Mouse (Mus musculus) lung, postnatal 0 days (tissue): Measurements from ENCODE around the gene Cdk15. TPM values are rescaled to one million over a fixed set of nuclear protein-coding genes. Genes with fewer than 3 reads are reported as not detected.
A peak's percentile ranks its signal among the peaks of the same experiment; 100 is the strongest.

Experiments used
- ATAC-seq: fragments of 200-750 bp; cut with Nextera tagmentation; 2 replicates; pipeline ENCODE4 v1.8.0; 2017; ENCODE audit warnings: moderate library complexity
- DNase-seq: peaks from one replicate; pipeline ENCODE4 v3.0.0-alpha.2; 2016; ENCODE audit warnings: low spot score
- H3K27ac ChIP-seq: fragments of 300-500 bp; sonication (generic); 2 replicates; pipeline ENCODE4 v1.5.1; 2014; ENCODE audit warnings: antibody characterized with exemption, mild to moderate bottlenecking, low read length, mixed read lengths
- H3K27me3 ChIP-seq: fragments of 300-500 bp; sonication (generic); replicated peaks from 2 replicates; pipeline ENCODE4 v1.6.1; 2014; ENCODE audit warnings: low read length, mixed read lengths; ENCODE audit not compliant: insufficient read depth
- H3K36me3 ChIP-seq: fragments of 300-500 bp; sonication (generic); 2 replicates; pipeline ENCODE4 v1.6.1; 2014; ENCODE audit warnings: low read length, mixed read lengths; ENCODE audit not compliant: insufficient read depth
- H3K4me1 ChIP-seq: fragments of 300-500 bp; sonication (generic); 2 replicates; pipeline ENCODE4 v1.6.1; 2014; ENCODE audit warnings: antibody characterized with exemption, low read depth, low read length, mixed read lengths; ENCODE audit not compliant: insufficient read depth
- H3K4me2 ChIP-seq: fragments of 300-500 bp; sonication (generic); replicated peaks from 2 replicates; pipeline ENCODE4 v1.6.1; 2014; ENCODE audit warnings: low read depth, mild to moderate bottlenecking, low read length, moderate library complexity, mixed read lengths
- H3K4me3 ChIP-seq: fragments of 300-500 bp; sonication (generic); 2 replicates; pipeline ENCODE4 v1.5.1; 2014; ENCODE audit warnings: low read depth, low read length
- H3K9ac ChIP-seq: fragments of 300-500 bp; sonication (generic); replicated peaks from 2 replicates; pipeline ENCODE4 v1.6.1; 2014; ENCODE audit warnings: low read depth, mild to moderate bottlenecking
- H3K9me3 ChIP-seq: fragments of 300-500 bp; sonication (generic); 2 replicates; pipeline ENCODE4 v1.6.1; 2016; ENCODE audit warnings: low read length, mixed read lengths
- CTCF ChIP-seq: IDR thresholded peaks from 2 replicates; pipeline ENCODE4 v1.5.1; 2016; ENCODE audit warnings: antibody characterized with exemption, mild to moderate bottlenecking
- EP300 ChIP-seq: IDR thresholded peaks from 2 replicates; pipeline ENCODE4 v1.6.1; 2016; ENCODE audit warnings: antibody characterized with exemption, mild to moderate bottlenecking, control low read depth
- WGBS: fragments of 180-500 bp; shearing (Covaris S2); extraction: QIAGEN DNeasy Blood & Tissue Kit; methylation state at CpG from one replicate; pipeline ENCODE4 v1.1.7; 2014; 5-methylcytosine and 5-hydroxymethylcytosine counted together
- polyA plus RNA-seq: library from polyadenylated mRNA; unstranded; fragments of >200 nt; fragmentation: Nextera tagmentation; extraction: Ambion mirVana; gene quantifications from 2 replicates; pipeline ENCODE4 v1.2.1, GENCODE M21; 2015

Cdk15 gene
- polyA plus RNA-seq, 1 experiment from 2014 or later = 0.13 TPM

DNA sequence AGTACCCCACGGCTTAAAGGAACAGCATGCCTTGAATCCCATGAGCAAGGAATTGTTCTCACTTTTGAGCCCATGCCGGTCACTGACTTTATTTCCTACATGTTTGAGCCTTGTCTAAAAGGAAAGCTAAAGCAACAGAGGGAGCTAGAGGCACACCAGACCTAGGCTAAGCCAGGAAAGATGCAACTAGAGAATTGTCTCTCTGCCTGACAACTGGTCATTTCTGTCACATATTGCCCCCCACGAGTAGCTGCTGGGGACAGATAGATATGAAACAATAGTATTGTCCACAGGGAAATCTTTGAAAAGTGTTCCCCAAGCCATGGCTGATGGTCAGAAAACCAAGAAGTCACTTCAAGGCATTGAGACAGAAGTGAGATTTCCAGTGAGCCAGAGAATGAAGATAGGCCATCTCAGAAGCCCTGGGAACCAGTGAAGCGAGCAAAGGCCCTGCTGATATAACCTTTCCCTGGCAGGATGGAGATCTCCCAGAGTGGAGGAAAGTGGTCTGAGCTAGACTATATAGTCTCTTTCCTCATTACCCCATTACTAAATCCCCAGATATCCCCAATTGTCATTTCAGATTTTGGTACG lies 54.7 kb downstream of the Cdk15 start:
- no peak overlapping the region for H3K4me3 ChIP-seq
- H3K4me2 ChIP-seq = no peak overlapping the region
- no peak overlapping the region for H3K27ac ChIP-seq
- H3K36me3 ChIP-seq = no peaks in the 10 kb centered on the region
- TF ChIP-seq EP300 = no peak
- TF ChIP-seq CTCF = peak; percentile 56
- H3K27me3 ChIP-seq = no peaks in the 10 kb centered on the region
- no peak overlapping the region for H3K9ac ChIP-seq
- H3K4me1 ChIP-seq = no peaks in the 10 kb centered on the region
- peak; percentile 18 for DNase-seq
- 67% methylated on average over 5 of the region's 5 CpGs for WGBS
- H3K9me3 ChIP-seq = no peaks in the 10 kb centered on the region
- ATAC-seq = no peak

- DNase-seq (no peak), ATAC-seq (no peak)
- Histone ChIP-seq H3K4me2 (no peak overlapping the region), H3K9ac (no peak overlapping the region), H3K36me3 (no peaks in the 10 kb centered on the region), H3K4me1 (no peaks in the 10 kb centered on the region), H3K4me3 (no peak overlapping the region), H3K9me3 (no peaks in the 10 kb centered on the region), H3K27ac (no peak overlapping the region), H3K27me3 (no peaks in the 10 kb centered on the region)
- TF ChIP-seq CTCF = no peak
- no peak for TF ChIP-seq EP300
- WGBS = 71% methylated on average over 10 of the region's 10 CpGs
Observed at GRCm38 (mm10) chr1:59312187-59313153, 55.8 kb downstream of the Cdk15 start.

GRCm38 (mm10) chr1:59313154-59313940 lies 56.6 kb downstream of the Cdk15 start:
- no peak for DNase-seq
- 71% methylated on average over 8 of the region's 8 CpGs for WGBS
- no peaks in the 10 kb centered on the region for H3K36me3 ChIP-seq
- H3K4me1 ChIP-seq = no peaks in the 10 kb centered on the region
- H3K27ac ChIP-seq = no peak overlapping the region
- no peak for TF ChIP-seq CTCF
- TF ChIP-seq EP300 = no peak
- H3K4me3 ChIP-seq = no peak overlapping the region
- no peaks in the 10 kb centered on the region for H3K9me3 ChIP-seq
- H3K9ac ChIP-seq = no peak overlapping the region
- H3K4me2 ChIP-seq = no peak overlapping the region
- no peaks in the 10 kb centered on the region for H3K27me3 ChIP-seq
- no peak for ATAC-seq

DNA sequence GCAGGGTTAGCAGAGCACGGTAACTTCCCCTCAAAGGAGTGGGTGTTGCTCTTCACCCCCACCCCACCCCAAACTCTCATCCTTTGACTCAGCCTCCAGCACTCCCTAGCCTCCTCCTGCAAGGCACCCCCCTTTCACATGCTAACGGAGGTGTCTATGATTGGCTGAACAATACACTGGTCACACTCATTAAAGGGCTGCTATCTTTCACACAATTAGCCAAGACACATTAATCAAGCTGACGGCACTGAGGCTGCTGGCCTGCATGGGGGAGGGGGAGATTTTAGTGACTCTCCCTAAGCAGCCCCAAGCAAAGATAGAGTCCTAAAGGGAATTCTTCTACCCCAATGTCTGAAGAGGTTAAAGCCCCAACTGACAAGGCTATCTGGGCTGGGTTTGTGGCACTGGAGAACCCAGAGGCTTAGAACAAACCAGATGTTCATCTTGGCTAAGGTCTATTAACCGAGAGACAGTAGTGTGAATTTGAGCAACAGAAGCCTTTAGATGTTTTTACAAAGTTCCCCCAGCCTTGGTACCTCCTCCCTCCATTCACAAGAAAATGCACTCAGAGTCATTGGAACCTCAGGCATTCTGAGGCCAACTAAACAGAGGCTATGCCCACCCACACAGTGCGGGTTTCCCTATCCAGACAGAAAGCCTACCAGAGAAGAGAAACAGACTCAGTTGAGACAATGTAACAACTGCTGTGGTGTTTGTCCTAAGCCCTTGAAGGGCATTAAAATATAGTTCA lies 58.5 kb downstream of the Cdk15 start:
- no peaks in the 10 kb centered on the region for H3K4me1 ChIP-seq
- TF ChIP-seq CTCF = no peak
- TF ChIP-seq EP300 = no peak
- no peak overlapping the region for H3K4me3 ChIP-seq
- ATAC-seq (no peak), DNase-seq (no peak)
- no peaks in the 10 kb centered on the region for H3K27me3 ChIP-seq
- no peaks in the 10 kb centered on the region for H3K36me3 ChIP-seq
- no peak overlapping the region for H3K4me2 ChIP-seq
- H3K9me3 ChIP-seq = no peaks in the 10 kb centered on the region
- WGBS = 43% methylated on average over 5 of the region's 5 CpGs
- H3K27ac ChIP-seq = no peak overlapping the region
- H3K9ac ChIP-seq = no peak overlapping the region

DNA sequence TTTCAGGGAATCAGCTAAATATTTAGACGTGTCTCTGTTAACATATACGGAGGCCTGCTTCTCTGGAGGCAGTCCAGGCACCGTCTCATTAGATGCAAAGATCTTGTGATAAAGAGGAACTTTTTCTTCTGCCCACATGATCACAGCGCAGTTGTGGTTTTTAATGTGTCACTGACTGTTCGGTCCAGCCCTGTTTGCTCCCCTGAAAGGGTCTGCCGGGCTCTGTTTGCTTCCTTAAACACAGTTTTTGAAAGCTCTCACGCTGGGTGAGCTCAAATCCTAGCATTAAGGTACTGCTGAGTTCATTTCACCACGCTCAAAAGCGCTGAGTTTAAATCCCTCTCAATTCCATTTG lies 59.3 kb downstream of the Cdk15 start:
- no peak overlapping the region for H3K9ac ChIP-seq

More for the DNA sequence above, 59.3 kb downstream of the Cdk15 start:
- ATAC-seq (no peak), DNase-seq (peak; percentile 34)
- WGBS = 18% methylated on average over 9 of the region's 9 CpGs
- TF ChIP-seq CTCF = no peak
- Histone ChIP-seq H3K27me3 (no peaks in the 10 kb centered on the region), H3K9me3 (no peaks in the 10 kb centered on the region), H3K4me2 (no peak overlapping the region), H3K4me3 (no peak overlapping the region), H3K4me1 (no peaks in the 10 kb centered on the region), H3K36me3 (no peaks in the 10 kb centered on the region), H3K27ac (no peak overlapping the region)
